Mouse (Mus musculus) kidney, postnatal 36 days (tissue): Measurements from ENCODE around the gene AV320801.
"Not testable (repeated sequence)": the region's sequence is repeated elsewhere in the genome, so short reads cannot be mapped to it uniquely, and the experiment has no call there.

Experiments used
- DNase-seq, 2 experiments: peaks; one replicate each; pipeline ENCODE4 v3.0.0; 2021 to 2022; ENCODE audit warnings: mixed read lengths in 2 of 2

The AV320801 gene

GRCm38 (mm10) chrX:135494288-135494687 is at the start of gene AV320801:
TSS of gene AV320801 (plus strand) at chrX:135494588.
- DNase-seq, result not testable (repeated sequence)

- not testable (repeated sequence) for DNase-seq
Measured at GRCm38 (mm10) chrX:135464160-135464559, 30.2 kb upstream of the AV320801 start.

GRCm38 (mm10) chrX:135481902-135482301 is 12.5 kb upstream of the AV320801 start:
- DNase-seq, result not testable (repeated sequence)

GRCm38 (mm10) chrX:135483183-135483582 is 11.2 kb upstream of the AV320801 start:
- DNase-seq, result not testable (repeated sequence)
